Mouse (Mus musculus) mouse embryonic stem cell (cell line): ENCODE measurements around the gene Gm49387.

Experiments
- in situ Hi-C, 2 experiments: fragments of 300-500 bp; cut with MboI; formaldehyde crosslinking; loops; 1 replicate in 1 of 2; 3 replicates in 1 of 2; pipeline ENCODE4 v1.14.3; 2019 to 2020; ENCODE audit warnings: low sequenced_read_pairs in 2 of 2, low pct_unique_long_range_greater_than_20kb in 1 of 2, mixed read lengths in 1 of 2; ENCODE audit not compliant: unreplicated experiment in 1 of 2

Gene Gm49387

GRCm38 (mm10) chr14:31663376-31664099 is 22.9 kb upstream of the Gm49387 start:
- in situ Hi-C loops: no loop called here

- in situ Hi-C loops: no loop called here
These were observed 22.0 kb upstream of the Gm49387 start for GRCm38 (mm10) chr14:31662555-31663211.

GRCm38 (mm10) chr14:31661671-31662554 is 21.2 kb upstream of the Gm49387 start:
- in situ Hi-C loops: no loop called here

GRCm38 (mm10) chr14:31660312-31661093 is 19.8 kb upstream of the Gm49387 start:
- in situ Hi-C loops: no loop called here

GRCm38 (mm10) chr14:31659501-31660181 is 19.0 kb upstream of the Gm49387 start:
- in situ Hi-C loops: loop anchor here in 1 of 2 experiments (10.0 kb wide), 2 partner anchors 295 to 375 kb away; no protein-coding TSS in a partner anchor

GRCm38 (mm10) chr14:31658126-31658680 is 17.5 kb upstream of the Gm49387 start:
- in situ Hi-C loops: loop anchor here in 1 of 2 experiments (10.0 kb wide), 2 partner anchors 297 to 377 kb away; no protein-coding TSS in a partner anchor

GRCm38 (mm10) chr14:31656857-31657645 is 16.4 kb upstream of the Gm49387 start:
- in situ Hi-C loops: loop anchor here in 1 of 2 experiments (10.0 kb wide), 2 partner anchors 298 to 378 kb away; no protein-coding TSS in a partner anchor

GRCm38 (mm10) chr14:31656386-31656785 is 15.7 kb upstream of the Gm49387 start:
- in situ Hi-C loops: loop anchor here in 1 of 2 experiments (10.0 kb wide), 2 partner anchors 298 to 378 kb away; no protein-coding TSS in a partner anchor

- in situ Hi-C loops: loop anchor here in 1 of 2 experiments (10.0 kb wide), 2 partner anchors 299 to 379 kb away; no protein-coding TSS in a partner anchor
These were observed 14.7 kb upstream of the Gm49387 start for GRCm38 (mm10) chr14:31655406-31655805.

GRCm38 (mm10) chr14:31654816-31655215 is 14.1 kb upstream of the Gm49387 start:
- in situ Hi-C loops: loop anchor here (5.0 to 10.0 kb wide), 3 partner anchors 300 to 417 kb away; no protein-coding TSS in a partner anchor

GRCm38 (mm10) chr14:31653101-31653875 is 12.6 kb upstream of the Gm49387 start:
- in situ Hi-C loops: loop anchor here (5.0 to 10.0 kb wide), 3 partner anchors 302 to 419 kb away; no protein-coding TSS in a partner anchor

- in situ Hi-C loops: loop anchor here (5.0 to 10.0 kb wide), 3 partner anchors 302 to 420 kb away; no protein-coding TSS in a partner anchor
These were observed 11.9 kb upstream of the Gm49387 start for GRCm38 (mm10) chr14:31652624-31653023.

GRCm38 (mm10) chr14:31652106-31652505 is 11.4 kb upstream of the Gm49387 start:
- in situ Hi-C loops: loop anchor here (5.0 to 10.0 kb wide), 3 partner anchors 303 to 420 kb away; no protein-coding TSS in a partner anchor

- in situ Hi-C loops: loop anchor here (5.0 to 10.0 kb wide), 3 partner anchors 304 to 421 kb away; no protein-coding TSS in a partner anchor
These were observed 10.5 kb upstream of the Gm49387 start for GRCm38 (mm10) chr14:31651206-31651605.

- in situ Hi-C loops: loop anchor here (5.0 to 10.0 kb wide), 3 partner anchors 304 to 422 kb away; no protein-coding TSS in a partner anchor
These were observed 9.7 kb upstream of the Gm49387 start for GRCm38 (mm10) chr14:31650347-31650746.
